Mouse (Mus musculus) gastrocnemius, postnatal 4 days (tissue): Measurements from ENCODE around the gene Gsc2. TPM values are rescaled to one million over a fixed set of nuclear protein-coding genes. Genes with fewer than 3 reads are reported as not detected.
A peak's percentile ranks its signal among the peaks of the same experiment; 100 is the strongest.

Source experiments
- DNase-seq, 2 experiments: peaks; one replicate each; pipeline ENCODE4 v3.0.0; 2021 to 2022; ENCODE audit warnings: low spot score in 2 of 2, mixed read lengths in 2 of 2
- total RNA-seq, 2 experiments: library from RNA; stranded (reverse); gene quantifications; 2 replicates each; pipeline ENCODE4 v1.2.3; 2021

The Gsc2 gene
- total RNA-seq, 2 experiments from 2014 or later, result not detected

DNA sequence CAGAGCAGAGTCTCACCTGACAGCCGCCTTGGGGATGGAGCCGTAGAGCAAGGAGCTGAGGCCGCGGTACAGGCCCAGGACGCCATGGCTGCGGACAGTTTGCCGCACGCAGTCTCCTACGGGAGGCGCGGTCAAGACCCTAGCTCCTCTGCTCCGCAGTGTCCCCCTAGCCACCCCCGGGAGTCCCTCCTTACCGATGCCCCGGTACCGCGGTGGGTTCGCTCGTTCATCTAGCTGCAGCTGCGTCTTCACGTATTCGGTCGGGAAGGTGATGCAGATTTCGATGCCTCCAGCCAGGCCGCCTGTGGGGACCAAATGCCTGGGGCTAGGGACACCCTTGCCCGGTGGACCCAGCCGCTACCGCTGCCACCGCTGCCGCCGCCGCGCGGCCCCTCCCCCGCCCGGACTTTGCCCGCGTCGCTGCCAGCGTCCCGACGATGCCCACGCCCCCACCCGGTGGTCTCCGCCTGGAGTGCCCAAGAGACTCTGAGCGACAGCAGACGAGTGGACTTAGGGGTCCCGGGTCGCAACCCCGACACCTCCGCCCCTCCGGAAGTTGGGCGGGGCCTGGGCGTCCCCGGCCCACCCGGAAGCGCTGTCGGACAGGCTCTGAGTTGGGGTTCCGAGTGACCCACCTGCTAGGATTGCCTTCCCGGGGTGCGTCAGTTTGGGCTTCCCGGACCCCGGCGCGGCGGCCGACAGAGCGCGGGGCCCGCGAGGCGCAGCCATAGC is 12.7 kb upstream of the Gsc2 start:
- peak in 1 of 2 experiments; percentile 30 for DNase-seq

DNA sequence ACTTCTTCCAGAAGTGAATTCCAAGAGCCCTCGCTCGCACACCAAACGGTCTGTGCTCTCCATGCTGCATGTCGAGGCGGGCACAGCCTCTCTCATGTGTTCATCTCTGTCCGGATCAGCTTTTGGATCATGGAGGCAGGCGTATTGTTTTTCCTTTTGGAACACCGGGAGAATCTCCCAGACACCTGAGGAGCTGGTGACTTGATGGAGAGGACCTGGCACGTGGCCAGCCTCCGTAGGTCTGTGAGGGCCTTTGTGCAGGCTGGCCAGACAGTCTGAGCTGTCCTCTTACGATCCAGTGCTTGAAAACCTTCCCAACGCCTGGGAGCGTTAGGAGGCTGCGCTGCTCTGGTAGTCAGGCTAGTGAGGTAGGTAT is 7.3 kb upstream of the Gsc2 start:
- DNase-seq, result no peak

DNA sequence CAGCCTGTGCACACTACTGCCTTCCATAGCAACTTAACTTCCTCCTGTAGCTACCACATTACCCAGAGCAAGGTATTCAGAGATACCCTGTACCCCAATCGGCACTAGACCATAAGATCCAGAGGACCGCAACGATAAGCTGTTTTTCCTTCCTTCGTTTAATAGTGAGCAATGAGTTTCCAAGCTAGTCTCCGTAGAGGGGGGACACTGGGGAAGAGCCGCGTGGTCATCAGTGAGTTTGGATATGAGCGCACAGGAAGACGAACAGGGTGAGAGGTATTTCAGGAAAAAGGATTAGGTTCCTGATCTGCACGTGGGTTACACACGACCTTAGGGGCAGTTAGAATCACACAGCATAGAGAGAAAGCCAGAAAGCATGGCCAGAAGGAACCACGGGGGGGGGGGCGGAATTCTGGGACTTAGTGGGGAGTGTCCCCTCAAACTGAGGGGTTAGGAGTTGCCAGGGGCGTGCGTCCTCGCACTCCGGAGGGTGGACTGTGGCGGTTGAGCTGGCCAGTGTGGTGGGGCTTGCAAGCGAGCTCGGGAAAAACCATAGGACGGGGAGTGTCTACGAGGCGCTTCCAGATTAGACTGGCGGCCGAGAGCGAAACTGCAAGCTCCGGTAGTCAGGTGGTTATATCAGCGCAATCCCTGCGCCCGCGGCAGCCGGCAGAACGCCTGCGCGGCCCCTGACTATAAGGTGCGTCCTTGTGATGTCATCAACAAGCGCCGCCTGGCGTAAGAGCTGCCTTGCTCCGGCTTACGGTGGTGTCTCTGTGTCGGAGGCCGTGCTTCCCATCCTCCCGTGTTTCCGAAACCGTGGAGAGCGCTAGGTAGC is 6.7 kb upstream of the Gsc2 start:
- DNase-seq, result peak; percentile 91 to 96

DNA sequence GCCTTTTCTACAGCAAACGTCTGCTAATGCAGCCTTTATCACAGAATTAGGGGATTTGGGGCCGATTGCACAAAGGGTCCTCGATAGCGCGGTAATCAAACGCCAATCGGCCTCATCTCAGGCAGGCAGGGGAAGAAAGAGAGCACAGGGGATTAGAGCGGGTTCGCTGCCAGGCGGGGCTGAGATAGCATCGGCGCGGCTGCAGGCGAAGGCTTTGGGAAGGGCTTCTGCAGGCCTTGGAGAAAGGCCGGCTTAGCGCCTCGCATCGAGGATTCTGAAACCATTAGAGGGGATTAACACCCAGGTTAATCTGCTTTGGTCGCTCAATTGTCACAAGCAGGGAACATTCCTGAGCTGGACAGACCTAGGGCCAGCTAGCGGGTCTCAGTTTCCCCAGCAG is 5.7 kb upstream of the Gsc2 start:
- DNase-seq, result no peak

DNA sequence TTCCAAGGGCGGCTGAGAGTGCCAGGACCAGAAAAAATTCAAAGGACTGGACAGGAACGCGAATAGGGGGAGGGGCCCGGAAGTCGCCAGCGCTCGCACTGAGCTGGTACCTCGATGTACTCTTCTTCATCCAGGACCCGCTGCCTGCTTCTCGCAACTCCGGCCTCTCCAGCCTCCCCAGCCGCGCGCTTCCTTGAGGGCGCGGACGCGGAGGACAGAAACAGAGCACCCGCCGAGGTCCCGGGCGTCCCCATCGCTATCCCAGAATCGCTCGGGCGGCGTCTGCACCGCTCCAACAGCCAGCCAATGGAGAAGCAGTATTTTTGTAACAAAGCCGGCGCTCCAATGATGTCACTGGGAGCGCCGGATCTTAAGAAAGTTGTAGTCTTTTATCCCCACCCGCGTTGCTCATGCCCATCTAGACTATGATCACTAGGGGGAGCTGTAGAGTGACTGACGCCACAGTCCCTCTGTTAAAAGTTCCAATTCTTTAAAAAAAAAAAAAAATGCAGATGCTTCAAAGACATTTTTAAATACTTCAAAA is 3.7 kb downstream of the Gsc2 start, which contains the start of gene Ess2:
Ess2 (minus strand) TSS at position 297 of the 544 bp plus-strand sequence.
- DNase-seq, result peak; percentile 62 to 86

DNA sequence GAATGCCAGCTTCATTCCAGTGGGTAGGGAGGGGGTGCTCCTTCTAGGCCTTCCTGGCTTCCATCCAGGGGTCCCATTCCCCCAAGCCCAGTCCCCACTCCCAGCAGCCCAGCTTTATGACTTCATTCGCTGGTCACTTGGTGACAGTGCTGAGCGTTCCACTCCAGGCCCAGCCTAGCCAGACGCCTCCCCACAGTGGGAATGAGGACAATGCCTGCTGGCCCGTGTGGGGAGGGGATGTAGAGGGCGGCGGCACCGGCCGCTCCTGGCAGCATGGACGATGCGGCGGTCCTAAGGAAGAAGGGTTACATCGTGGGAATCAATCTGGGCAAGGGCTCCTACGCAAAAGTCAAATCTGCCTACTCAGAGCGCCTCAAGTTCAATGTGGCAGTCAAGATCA is 16.4 kb downstream of the Gsc2 start, which contains the start of the genes Dgcr2 and Tssk2:
Dgcr2 (minus strand) TSS at position 101 of the 400 bp plus-strand sequence.
Tssk2 (plus strand) TSS at position 176 of the 400 bp plus-strand sequence.
- DNase-seq, result peak in 1 of 2 experiments; percentile 14

DNA sequence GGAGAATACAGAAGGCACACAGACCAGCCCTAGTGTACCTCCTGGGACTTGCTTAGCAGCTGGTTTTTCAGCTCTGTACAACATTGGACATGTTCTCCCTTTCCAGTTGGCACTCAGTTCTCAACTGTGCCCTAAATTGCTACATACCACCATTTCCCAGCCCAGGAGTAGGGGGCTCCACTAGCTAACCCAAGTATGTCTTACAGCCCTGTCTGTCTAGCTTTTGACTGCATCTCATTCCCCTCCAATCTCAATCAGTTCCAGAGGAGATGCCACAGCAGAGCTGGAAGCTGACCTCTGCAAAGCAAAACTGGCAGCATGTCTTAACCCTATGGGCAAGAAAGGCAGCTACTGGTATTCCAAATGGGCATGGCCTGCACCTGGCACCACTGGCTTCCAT is 18.8 kb downstream of the Gsc2 start:
- DNase-seq, result peak in 1 of 2 experiments; percentile 13

DNA sequence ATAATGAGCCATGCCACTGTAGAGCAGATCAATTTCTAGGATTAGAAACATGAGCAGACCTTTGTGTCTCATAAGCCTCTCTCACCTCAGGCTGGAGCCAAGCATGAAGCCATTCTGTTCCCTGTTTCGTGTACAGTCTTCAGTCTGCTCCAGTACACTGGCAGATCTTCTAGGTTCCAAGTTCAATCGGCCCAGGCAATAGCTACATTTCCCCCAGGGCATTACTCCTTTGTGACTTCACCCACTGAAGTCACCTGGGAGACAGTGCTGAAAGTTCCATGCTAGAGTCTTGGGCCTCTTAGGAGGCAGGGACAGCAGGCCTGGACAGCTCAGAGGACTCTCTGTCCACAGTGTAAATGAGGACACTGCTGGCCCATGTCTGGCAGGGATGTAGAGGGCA is 20.9 kb downstream of the Gsc2 start, which contains the start of gene Tssk1:
Tssk1 (plus strand) TSS at position 301 of the 400 bp plus-strand sequence.
- peak in 1 of 2 experiments; percentile 14 for DNase-seq

DNA sequence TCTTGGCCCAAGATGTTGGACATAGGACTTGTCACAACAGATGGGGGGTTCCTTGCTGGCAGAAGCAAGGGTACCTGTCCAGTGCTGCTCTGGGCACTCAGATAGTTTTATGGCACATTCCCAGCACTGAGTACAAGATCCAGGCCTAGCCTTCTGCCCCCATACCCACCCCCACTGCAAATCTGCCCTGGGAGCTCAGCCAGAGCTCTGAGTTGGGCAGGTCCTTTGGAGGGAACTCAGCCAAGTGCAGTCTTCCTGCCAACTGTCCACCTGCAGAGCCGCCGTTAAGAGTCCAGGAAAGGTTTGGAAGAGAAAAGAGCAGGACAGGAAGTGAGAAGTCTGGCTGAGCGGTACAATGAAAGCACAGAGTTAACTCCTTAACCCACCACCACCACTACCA is 22.3 kb downstream of the Gsc2 start:
- DNase-seq, result peak in 1 of 2 experiments; percentile 14

DNA sequence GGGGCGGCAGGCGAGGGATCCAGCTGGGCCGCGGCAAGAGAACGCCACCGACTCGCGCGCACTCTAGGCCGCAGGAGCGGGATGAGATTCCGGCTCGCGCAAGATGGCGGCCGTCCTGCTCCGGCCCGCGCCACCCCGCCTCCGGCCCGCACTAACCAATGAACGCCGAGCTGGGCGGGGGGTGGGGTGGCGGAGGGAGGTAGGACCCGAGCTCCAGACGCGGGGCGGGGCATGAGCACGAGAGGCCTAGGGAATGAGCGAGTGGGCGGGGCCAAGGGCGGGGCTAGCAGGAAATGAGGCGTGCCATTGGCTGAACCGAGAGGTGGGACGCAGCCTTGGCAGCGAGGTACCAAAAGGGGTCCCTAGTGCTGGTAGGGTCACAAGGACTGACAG is 23.3 kb downstream of the Gsc2 start, which contains the start of gene Gm20518:
Gm20518 (minus strand) TSS at position 105 of the 393 bp plus-strand sequence.
- DNase-seq, result peak; percentile 97 to 99

DNA sequence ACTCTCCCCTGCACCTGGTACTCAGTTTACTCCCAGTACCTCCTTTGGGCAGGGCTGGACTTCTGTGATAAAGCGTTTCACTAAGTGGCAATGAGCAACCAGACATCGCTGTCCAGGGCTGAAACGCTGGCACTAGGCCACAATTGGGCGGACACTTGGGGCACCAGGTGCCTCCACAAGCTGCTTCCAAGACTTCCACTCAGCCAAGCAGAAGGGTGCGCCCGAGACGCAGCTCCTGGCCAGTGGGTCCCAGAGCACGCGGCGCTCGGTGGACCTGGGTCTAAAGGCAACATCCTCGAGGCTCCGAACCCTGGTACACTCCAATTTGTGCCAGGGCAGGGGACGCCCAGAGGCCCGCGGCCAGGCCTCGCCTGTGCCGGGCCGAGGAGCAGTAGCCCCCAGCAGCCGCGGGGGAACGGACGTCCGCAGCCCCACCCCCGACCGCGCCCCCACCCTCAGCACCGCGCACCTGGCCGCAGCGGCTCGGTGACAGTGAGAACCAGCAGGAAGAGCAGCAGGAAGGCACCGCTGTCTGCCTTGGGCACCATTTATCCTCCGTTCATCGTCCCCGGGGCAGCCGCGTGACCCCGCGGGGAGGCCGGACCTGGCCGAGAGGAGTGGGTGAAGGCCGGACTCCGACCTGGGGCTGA is 23.8 kb downstream of the Gsc2 start:
- DNase-seq, result peak; percentile 38 to 76

DNA sequence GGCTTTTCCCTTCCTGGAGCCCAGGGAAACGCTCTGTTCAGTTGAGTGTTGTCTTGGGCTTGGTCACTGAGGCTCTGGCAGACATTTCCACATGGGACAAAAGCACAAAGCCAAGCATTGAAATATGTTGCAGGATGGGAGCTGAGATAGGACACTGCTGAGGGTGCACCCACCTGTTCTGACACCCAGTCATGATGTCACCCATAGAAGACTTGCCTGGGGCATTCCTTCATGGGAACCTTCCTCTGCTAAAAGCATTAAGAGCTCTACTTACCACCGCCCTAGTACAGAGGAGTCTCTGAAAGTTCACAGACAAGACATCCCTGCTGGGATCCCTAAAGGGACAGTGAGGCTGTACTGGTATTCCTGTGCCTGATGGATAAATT is 24.5 kb downstream of the Gsc2 start:
- DNase-seq, result peak in 1 of 2 experiments; percentile 6

DNA sequence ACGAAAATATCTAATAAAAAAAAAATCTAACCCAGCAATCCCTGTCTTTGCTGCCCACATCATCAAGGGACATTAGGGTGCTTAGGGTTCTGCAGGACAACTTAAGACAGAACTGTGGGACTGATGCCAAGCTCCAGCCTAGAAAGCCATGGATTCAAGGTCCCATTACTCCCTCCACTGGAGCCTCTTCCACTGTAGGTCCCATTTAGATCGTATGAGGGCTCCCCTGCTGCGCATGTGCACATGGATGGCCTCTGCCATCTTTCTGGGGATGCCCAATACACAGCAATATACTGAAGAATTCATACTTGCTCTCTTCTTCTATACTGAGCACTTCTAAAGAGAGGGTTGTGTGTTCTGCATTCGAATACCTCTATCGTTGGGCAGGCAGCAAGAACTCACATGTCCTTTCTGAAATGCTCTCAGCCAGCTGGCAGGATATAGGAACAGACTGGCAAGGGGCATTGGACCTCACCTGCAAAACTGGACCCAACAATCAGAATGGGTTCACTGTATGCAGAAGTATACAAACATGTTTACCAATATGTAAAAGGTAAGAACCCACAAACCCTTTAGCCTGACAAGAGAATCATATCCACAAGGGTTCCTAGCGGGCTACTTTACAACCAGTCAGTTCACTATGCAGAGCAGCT is 25.0 kb downstream of the Gsc2 start:
- DNase-seq, result peak in 1 of 2 experiments; percentile 7

DNA sequence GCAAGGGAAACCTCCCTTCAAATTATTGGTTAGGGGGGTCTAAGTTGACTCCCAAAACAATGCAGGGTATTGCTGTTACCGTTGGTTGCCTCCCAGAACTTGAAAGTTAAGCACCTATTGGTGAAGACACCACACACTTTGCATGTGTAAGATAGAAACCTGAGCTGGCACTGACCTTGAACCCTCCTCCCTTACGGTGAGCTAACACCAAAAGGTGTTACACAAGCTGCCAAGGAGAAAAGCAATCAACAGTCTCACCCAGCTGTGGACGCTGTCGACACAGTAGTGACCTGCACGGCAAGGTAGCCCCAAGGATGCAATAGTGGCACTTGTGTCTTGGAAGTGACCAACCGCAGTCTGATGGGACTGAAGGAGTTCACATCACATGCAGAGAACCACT is 30.7 kb downstream of the Gsc2 start:
- DNase-seq, result peak in 1 of 2 experiments; percentile 6

DNA sequence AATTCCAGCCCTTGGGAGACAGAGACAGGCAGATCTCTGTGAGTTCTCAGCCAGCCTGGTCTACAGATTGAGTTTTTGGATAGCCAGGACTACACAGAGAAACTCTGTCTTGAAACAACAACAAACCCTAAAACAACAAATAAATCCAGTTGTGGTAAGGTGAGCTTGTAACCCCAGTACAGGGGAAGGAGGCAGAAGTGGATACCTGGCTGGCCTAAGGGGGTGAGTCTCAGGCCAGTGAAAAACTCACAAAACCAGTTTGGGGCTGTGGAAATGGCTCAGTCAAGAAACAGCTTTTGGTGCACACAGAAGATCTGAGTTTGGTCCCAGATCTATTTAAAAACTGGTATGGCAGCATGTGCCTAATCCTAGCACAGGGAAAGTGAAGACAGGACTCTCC is 32.7 kb downstream of the Gsc2 start:
- DNase-seq, result peak in 1 of 2 experiments; percentile 5

DNA sequence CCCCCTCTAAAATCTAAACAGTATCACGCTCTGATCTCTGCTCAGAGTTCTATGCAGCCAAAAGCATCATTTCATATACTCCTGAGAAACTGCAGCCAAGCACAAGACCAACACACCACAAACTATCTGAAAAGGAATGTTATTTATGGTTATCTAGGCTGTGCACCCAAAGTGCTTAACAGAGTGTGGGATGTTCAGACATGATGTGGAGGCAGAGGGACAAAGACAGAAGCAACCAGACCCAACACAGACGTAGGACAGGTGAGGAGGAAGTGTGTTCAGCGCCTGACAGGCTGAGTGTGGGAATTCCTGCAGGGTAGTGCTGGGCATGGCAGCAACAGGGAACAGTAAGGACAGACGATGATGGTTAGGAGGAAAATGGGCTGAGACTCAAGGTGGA is 35.3 kb downstream of the Gsc2 start:
- no peak for DNase-seq

DNA sequence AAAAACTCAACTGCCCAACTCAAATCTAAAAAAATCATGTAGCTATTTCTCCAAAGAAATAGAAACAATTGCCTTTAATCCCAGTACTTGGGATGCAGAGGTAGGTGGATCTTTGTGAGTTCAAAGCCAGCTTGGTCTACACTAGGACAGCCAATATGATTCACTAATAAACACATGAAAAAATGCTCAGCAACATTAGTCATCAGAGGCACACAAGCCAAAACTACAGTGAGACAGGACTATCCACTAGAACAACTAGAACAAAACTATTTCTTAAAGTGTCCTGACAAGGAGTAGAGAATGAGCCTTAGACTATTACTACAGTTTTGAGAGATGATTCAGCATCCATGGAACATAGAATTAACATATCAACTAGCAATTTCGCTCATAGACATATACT is 38.8 kb downstream of the Gsc2 start:
- DNase-seq, result no peak

DNA sequence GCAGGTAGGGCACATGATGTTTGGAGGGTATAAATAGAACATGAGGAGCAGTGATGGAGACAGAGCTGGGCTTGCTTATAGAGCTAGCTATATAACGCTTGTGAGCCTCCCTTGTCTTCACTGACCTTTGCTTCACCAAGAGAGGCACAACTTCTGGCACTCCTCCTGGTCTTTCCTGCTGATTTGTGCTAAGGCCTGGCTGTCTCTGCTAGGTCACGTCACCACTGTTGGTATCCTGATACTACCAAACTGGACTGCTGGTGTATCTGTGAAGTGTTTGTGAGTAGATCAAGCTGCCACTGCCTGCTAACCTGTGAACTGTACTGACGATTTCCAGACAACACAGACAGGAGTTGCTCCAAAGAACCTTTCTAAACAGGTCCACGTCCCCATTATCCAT is 39.7 kb downstream of the Gsc2 start:
- no peak for DNase-seq

DNA sequence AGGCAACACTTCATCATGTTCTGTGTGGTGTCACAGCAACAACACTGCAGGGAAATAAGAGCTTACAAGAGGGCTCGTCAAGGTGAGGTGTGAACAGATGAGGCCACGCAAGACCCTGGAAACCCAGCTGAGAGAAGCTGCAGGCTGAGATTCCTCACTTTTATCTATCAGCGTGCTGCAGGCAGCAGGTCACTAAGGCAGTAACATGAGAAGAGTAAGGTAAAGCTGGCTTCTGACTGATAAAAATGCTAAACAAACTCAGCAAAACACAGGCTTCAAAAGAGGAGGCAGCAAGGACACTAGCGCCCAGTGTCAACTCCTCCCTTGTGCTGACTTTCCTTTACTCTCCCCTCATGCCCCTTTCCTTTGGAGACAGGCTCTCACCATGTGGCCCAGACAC is 41.9 kb downstream of the Gsc2 start:
- DNase-seq, result no peak

DNA sequence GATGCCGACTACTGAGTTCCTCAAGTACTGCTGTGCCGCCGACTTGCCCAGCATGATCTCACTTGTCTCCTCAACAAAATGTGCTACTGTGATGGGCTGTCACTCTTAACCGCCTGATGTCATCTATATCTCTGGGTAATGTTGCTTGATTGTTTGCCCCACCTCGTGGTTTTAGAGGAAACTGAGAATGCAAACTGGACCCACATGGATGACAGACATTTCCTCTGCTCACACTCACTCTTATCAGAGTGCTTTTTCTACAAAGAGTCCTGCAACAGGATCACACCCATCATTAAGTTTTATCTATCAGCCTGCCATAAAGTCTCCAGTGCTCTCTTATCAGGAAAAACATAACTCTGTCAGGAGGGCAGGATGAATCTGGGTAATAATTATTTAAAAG is 43.6 kb downstream of the Gsc2 start:
- DNase-seq, result no peak

DNA sequence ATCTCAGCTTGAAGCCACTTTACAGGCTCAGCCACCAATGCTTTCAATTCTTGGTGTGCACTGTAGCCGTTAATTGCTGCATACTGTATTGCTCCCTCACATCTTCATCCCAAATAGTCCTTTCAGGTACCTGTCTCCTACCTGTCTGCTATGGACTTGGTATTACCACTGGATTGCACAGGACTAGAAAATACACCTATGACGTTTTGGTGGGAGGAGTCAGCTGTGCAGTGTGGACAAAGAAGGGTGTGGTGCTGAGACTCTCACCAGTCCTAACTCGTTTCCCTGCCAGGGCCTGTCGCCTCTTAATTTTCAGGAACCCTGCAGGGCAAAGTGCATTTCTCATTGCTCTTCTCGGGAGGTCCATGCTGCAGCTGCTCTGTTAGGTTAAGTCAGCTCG is 49.1 kb downstream of the Gsc2 start:
- DNase-seq, result no peak
